Mouse (Mus musculus): ENCODE data around the gene Rab25. TPM values are rescaled to one million over a fixed set of nuclear protein-coding genes. Genes with fewer than 3 reads are reported as not detected.

The Rab25 gene
- polyA plus RNA-seq, 1 experiment from 2014 or later, result 14.2 TPM

GRCm38 (mm10) chr3:88570341-88570740 lies 22.2 kb upstream of the Rab25 start:
- H3K4me3 ChIP-seq (ENCODE audit: low read length), result no peak overlapping the region
- H3K9me3 ChIP-seq (ENCODE audit: control insufficient read depth, low read length), result no peaks in the 10 kb centered on the region
- no peak overlapping the region for H3K4me2 ChIP-seq (replicated peaks; ENCODE audit: low read depth, low read length)
- 92% methylated on average over 10 of the region's 10 CpGs for WGBS
- no peak for ATAC-seq (ENCODE audit: low FRiP score, low TSS enrichment)
- no peak overlapping the region for H3K9ac ChIP-seq (ENCODE audit: low read depth, low read length)
- H3K4me1 ChIP-seq (ENCODE audit: control insufficient read depth, insufficient read depth, low read length), result no peaks in the 10 kb centered on the region
- no peaks in the 10 kb centered on the region for H3K27me3 ChIP-seq (ENCODE audit: control insufficient read depth, insufficient read depth, low read length)
- H3K27ac ChIP-seq (ENCODE audit: low read depth, low read length), result no peak overlapping the region
- peaks cover 47% of the 10 kb centered on the region for H3K36me3 ChIP-seq (ENCODE audit: control insufficient read depth, insufficient read depth, low read length)

GRCm38 (mm10) chr3:88569694-88570093 lies 21.6 kb upstream of the Rab25 start:
- H3K27ac ChIP-seq (ENCODE audit: low read depth, low read length), result no peak overlapping the region
- ATAC-seq (ENCODE audit: low FRiP score, low TSS enrichment), result no peak
- no peak overlapping the region for H3K9ac ChIP-seq (ENCODE audit: low read depth, low read length)
- no peak overlapping the region for H3K4me3 ChIP-seq (ENCODE audit: low read length)
- peaks cover 54% of the 10 kb centered on the region for H3K36me3 ChIP-seq (ENCODE audit: control insufficient read depth, insufficient read depth, low read length)
- 93% methylated on average over 5 of the region's 5 CpGs for WGBS
- H3K4me2 ChIP-seq (replicated peaks; ENCODE audit: low read depth, low read length), result no peak overlapping the region
- H3K9me3 ChIP-seq (ENCODE audit: control insufficient read depth, low read length), result no peaks in the 10 kb centered on the region
- no peaks in the 10 kb centered on the region for H3K27me3 ChIP-seq (ENCODE audit: control insufficient read depth, insufficient read depth, low read length)
- peaks cover 3% of the 10 kb centered on the region; the same call in 1 of the 2 replicates for H3K4me1 ChIP-seq (ENCODE audit: control insufficient read depth, insufficient read depth, low read length)

DNA sequence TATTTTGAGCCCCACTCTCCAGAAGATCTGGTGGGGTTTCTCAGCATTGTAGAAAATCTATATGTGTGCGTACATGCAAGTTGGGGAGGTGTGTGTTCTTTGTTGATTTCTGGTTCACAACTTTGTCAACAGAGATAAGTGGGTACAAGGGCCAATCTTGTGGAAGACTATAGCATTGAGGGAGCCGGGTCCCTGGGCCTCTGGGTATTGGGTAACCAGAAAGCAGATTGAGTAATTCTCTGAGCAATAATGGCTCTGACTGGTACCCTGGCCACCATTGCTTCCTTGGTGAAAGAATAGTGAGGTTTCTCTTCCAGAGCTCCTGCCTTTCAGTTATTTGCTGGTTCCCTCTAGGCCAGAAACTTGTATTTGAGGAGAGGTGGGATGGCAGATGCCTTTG lies 21.0 kb upstream of the Rab25 start:
- Histone ChIP-seq H3K27ac (ENCODE audit: low read depth, low read length) (no peak overlapping the region), H3K4me3 (ENCODE audit: low read length) (no peak overlapping the region), H3K4me2 (replicated peaks; ENCODE audit: low read depth, low read length) (no peak overlapping the region), H3K9me3 (ENCODE audit: control insufficient read depth, low read length) (no peaks in the 10 kb centered on the region), H3K9ac (ENCODE audit: low read depth, low read length) (no peak overlapping the region), H3K4me1 (ENCODE audit: control insufficient read depth, insufficient read depth, low read length) (peaks cover 6% of the 10 kb centered on the region; the same call in 1 of the 2 replicates), H3K36me3 (ENCODE audit: control insufficient read depth, insufficient read depth, low read length) (peaks cover 59% of the 10 kb centered on the region), H3K27me3 (ENCODE audit: control insufficient read depth, insufficient read depth, low read length) (no peaks in the 10 kb centered on the region)
- no peak for ATAC-seq (ENCODE audit: low FRiP score, low TSS enrichment)
- WGBS, result 96% methylated on average over 2 of the region's 2 CpGs

GRCm38 (mm10) chr3:88568615-88569014 lies 20.5 kb upstream of the Rab25 start:
- Histone ChIP-seq H3K27me3 (ENCODE audit: control insufficient read depth, insufficient read depth, low read length) (no peaks in the 10 kb centered on the region), H3K9me3 (ENCODE audit: control insufficient read depth, low read length) (no peaks in the 10 kb centered on the region), H3K4me3 (ENCODE audit: low read length) (no peak overlapping the region), H3K4me1 (ENCODE audit: control insufficient read depth, insufficient read depth, low read length) (peaks cover 8% of the 10 kb centered on the region), H3K4me2 (replicated peaks; ENCODE audit: low read depth, low read length) (no peak overlapping the region), H3K27ac (ENCODE audit: low read depth, low read length) (no peak overlapping the region), H3K9ac (ENCODE audit: low read depth, low read length) (no peak overlapping the region), H3K36me3 (ENCODE audit: control insufficient read depth, insufficient read depth, low read length) (peaks cover 64% of the 10 kb centered on the region)
- 94% methylated on average over 2 of the region's 2 CpGs for WGBS
- ATAC-seq (ENCODE audit: low FRiP score, low TSS enrichment), result no peak

- Histone ChIP-seq H3K9me3 (ENCODE audit: control insufficient read depth, low read length) (no peaks in the 10 kb centered on the region), H3K27ac (ENCODE audit: low read depth, low read length) (no peak overlapping the region), H3K27me3 (ENCODE audit: control insufficient read depth, insufficient read depth, low read length) (no peaks in the 10 kb centered on the region), H3K36me3 (ENCODE audit: control insufficient read depth, insufficient read depth, low read length) (peaks cover 71% of the 10 kb centered on the region), H3K4me2 (replicated peaks; ENCODE audit: low read depth, low read length) (no peak overlapping the region), H3K9ac (ENCODE audit: low read depth, low read length) (no peak overlapping the region), H3K4me1 (ENCODE audit: control insufficient read depth, insufficient read depth, low read length) (peaks cover 15% of the 10 kb centered on the region), H3K4me3 (ENCODE audit: low read length) (no peak overlapping the region)
- no peak for ATAC-seq (ENCODE audit: low FRiP score, low TSS enrichment)
- WGBS, result 90% methylated on average over 6 of the region's 6 CpGs
Measured at GRCm38 (mm10) chr3:88567892-88568291, 19.8 kb upstream of the Rab25 start.

DNA sequence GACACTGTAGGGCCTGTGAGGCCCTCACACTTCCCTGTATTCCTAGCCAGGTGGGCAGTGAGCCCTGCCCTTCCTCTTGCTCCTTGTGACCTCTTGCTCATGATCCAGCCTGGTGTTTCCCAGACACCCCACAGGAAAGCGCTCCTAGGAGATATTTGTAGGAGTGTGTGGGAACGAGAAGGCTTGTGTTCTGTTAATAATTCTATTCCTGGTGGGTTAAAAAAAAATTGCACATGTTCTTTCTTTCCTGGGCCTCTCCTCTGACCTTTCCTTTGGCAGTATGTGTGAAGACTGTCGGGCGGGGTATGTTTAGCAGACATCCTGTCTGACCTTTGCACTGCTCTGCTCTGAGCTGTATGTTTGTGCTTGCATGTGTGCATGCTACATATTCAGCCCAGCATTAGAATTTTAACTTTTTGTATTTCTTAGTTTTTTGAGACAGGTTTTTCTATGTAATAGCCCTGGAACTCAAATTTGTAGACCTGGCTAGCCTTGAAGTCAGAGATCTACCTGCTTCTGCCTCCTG lies 18.5 kb upstream of the Rab25 start:
- peaks cover 23% of the 10 kb centered on the region for H3K4me1 ChIP-seq (ENCODE audit: control insufficient read depth, insufficient read depth, low read length)
- H3K27me3 ChIP-seq (ENCODE audit: control insufficient read depth, insufficient read depth, low read length), result no peaks in the 10 kb centered on the region
- no peaks in the 10 kb centered on the region for H3K9me3 ChIP-seq (ENCODE audit: control insufficient read depth, low read length)
- no peak overlapping the region for H3K4me3 ChIP-seq (ENCODE audit: low read length)
- no peak overlapping the region for H3K9ac ChIP-seq (ENCODE audit: low read depth, low read length)
- ATAC-seq (ENCODE audit: low FRiP score, low TSS enrichment), result no peak
- peaks cover 79% of the 10 kb centered on the region for H3K36me3 ChIP-seq (ENCODE audit: control insufficient read depth, insufficient read depth, low read length)
- WGBS, result 86% methylated on average over 4 of the region's 4 CpGs
- H3K4me2 ChIP-seq (replicated peaks; ENCODE audit: low read depth, low read length), result no peak overlapping the region
- H3K27ac ChIP-seq (ENCODE audit: low read depth, low read length), result no peak overlapping the region

- no peaks in the 10 kb centered on the region for H3K27me3 ChIP-seq (ENCODE audit: control insufficient read depth, insufficient read depth, low read length)
- WGBS, result 95% methylated on average over 3 of the region's 3 CpGs
- H3K9ac ChIP-seq (ENCODE audit: low read depth, low read length), result no peak overlapping the region
- H3K4me2 ChIP-seq (replicated peaks; ENCODE audit: low read depth, low read length), result no peak overlapping the region
- H3K36me3 ChIP-seq (ENCODE audit: control insufficient read depth, insufficient read depth, low read length), result peaks cover 81% of the 10 kb centered on the region
- H3K4me3 ChIP-seq (ENCODE audit: low read length), result no peak overlapping the region
- peaks cover 23% of the 10 kb centered on the region for H3K4me1 ChIP-seq (ENCODE audit: control insufficient read depth, insufficient read depth, low read length)
- no peak for ATAC-seq (ENCODE audit: low FRiP score, low TSS enrichment)
- H3K9me3 ChIP-seq (ENCODE audit: control insufficient read depth, low read length), result no peaks in the 10 kb centered on the region
- H3K27ac ChIP-seq (ENCODE audit: low read depth, low read length), result no peak overlapping the region
Measured at GRCm38 (mm10) chr3:88566116-88566515, 18.0 kb upstream of the Rab25 start.

DNA sequence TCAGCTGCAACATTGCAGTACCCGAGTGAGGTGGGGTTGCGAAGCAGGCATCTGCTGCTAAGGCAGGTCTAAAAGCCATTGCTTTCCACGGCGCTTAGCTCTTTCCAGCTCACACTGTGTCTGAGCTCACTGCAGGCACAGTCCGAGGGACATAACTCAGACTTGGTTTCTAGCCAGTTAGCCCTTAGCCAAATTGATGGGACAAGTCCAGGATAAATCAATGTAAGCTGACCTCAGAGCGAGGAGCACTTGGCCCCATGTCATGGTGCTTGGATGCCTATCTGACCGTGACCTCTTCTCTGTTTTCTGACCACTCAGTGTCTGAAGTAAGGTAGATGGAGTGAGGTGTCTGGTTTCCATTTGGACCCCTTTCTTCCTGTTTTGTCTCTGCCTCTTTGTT lies 15.9 kb upstream of the Rab25 start:
- no peak overlapping the region for H3K4me3 ChIP-seq (ENCODE audit: low read length)
- no peaks in the 10 kb centered on the region for H3K27me3 ChIP-seq (ENCODE audit: control insufficient read depth, insufficient read depth, low read length)
- H3K9ac ChIP-seq (ENCODE audit: low read depth, low read length), result no peak overlapping the region
- H3K27ac ChIP-seq (ENCODE audit: low read depth, low read length), result peak overlapping the region; percentile 68; the same call in 1 of the 2 replicates
- peaks cover 89% of the 10 kb centered on the region for H3K36me3 ChIP-seq (ENCODE audit: control insufficient read depth, insufficient read depth, low read length)
- H3K4me2 ChIP-seq (replicated peaks; ENCODE audit: low read depth, low read length), result 0 out of 2 replicates have a peak overlapping the region, but pooled peaks have one; percentile 1
- peak; percentile 71 for ATAC-seq (ENCODE audit: low FRiP score, low TSS enrichment)
- H3K4me1 ChIP-seq (ENCODE audit: control insufficient read depth, insufficient read depth, low read length), result peaks cover 23% of the 10 kb centered on the region
- WGBS, result 35% methylated on average over 7 of the region's 7 CpGs
- H3K9me3 ChIP-seq (ENCODE audit: control insufficient read depth, low read length), result no peaks in the 10 kb centered on the region

DNA sequence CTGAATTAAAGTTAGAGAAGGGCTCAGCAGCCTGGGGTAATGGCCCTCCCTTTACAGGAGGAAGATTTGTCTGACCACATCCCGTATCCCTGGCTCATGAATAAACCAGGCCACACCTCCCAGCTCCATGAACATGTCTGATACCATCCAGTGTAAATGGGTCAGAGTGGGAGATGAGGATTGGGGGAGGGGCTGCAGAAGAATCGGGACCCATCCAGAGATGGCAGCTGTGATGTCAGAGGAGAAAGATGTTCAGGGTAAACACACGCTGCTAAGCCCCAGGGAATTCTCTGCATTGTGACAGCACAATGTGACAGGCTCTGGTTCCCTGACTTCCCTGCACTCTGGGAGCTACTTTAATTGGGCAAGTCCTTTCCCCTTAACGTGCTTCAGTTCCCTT lies 15.3 kb upstream of the Rab25 start:
- no peak overlapping the region for H3K4me3 ChIP-seq (ENCODE audit: low read length)
- peaks cover 23% of the 10 kb centered on the region for H3K4me1 ChIP-seq (ENCODE audit: control insufficient read depth, insufficient read depth, low read length)
- H3K9me3 ChIP-seq (ENCODE audit: control insufficient read depth, low read length), result no peaks in the 10 kb centered on the region
- H3K27me3 ChIP-seq (ENCODE audit: control insufficient read depth, insufficient read depth, low read length), result no peaks in the 10 kb centered on the region
- peaks cover 89% of the 10 kb centered on the region for H3K36me3 ChIP-seq (ENCODE audit: control insufficient read depth, insufficient read depth, low read length)
- ATAC-seq (ENCODE audit: low FRiP score, low TSS enrichment), result 0 out of 2 replicates have a peak, but pooled peaks have one; percentile 10
- WGBS, result 36% methylated on average over 4 of the region's 4 CpGs
- H3K4me2 ChIP-seq (replicated peaks; ENCODE audit: low read depth, low read length), result no peak overlapping the region
- 0 out of 2 replicates have a peak overlapping the region, but pooled peaks have one; percentile 18 for H3K9ac ChIP-seq (ENCODE audit: low read depth, low read length)
- H3K27ac ChIP-seq (ENCODE audit: low read depth, low read length), result peak overlapping the region; percentile 68
